In genomic region chr14:53681320-53681719, GRCm38 (mm10) we compare ENCODE assay signal across 6 mouse cellular contexts.
DNase-seq lines count a peak whose midpoint lies in the region; ATAC-seq and TF ChIP-seq lines count a peak whose summit lies in the region.
"Not testable (repeated sequence)": the region's sequence is repeated elsewhere in the genome, so short reads cannot be mapped to it uniquely, and the experiment has no call there.

No protein-coding gene starts in this region.

- not testable (repeated sequence) for H3K9me3 ChIP-seq in MEL (replicated peaks; ENCODE audit: insufficient read depth, low read length)

- H3K79me2 ChIP-seq in MEL (ENCODE audit: control insufficient read depth, insufficient read depth, low read length, poor library complexity) = not testable (repeated sequence)

- not testable (repeated sequence) for H3K27ac ChIP-seq in MEL (ENCODE audit: control insufficient read depth, low read depth, low read length)

- H3K27me3 ChIP-seq in MEL (ENCODE audit: control insufficient read depth in 1 of 2, insufficient read depth in 2 of 2, low read length in 2 of 2) = not testable (repeated sequence)

- not testable (repeated sequence) for H3K9ac ChIP-seq in MEL (ENCODE audit: control insufficient read depth, low read depth, low read length, poor library complexity, severe bottlenecking)

- peak; percentile 91 for ATAC-seq in common myeloid progenitor, adult 5-6 weeks (replicated peaks; ENCODE audit: low read depth, poor library complexity, severe bottlenecking)
- peak; percentile 85 to 89 for ATAC-seq in hematopoietic stem cell, adult 5-6 weeks (replicated peaks in 1 of 2; ENCODE audit: insufficient read depth in 1 of 2, low FRiP score in 2 of 2, low TSS enrichment in 1 of 2, low read depth in 1 of 2, poor library complexity in 2 of 2, severe bottlenecking in 2 of 2)
- peak; percentile 69 for ATAC-seq in megakaryocyte progenitor cell, adult 5-6 weeks (replicated peaks; ENCODE audit: poor library complexity)
- peak; percentile 69 for ATAC-seq in megakaryocyte-erythroid progenitor cell, adult 5-6 weeks (replicated peaks; ENCODE audit: low FRiP score, low TSS enrichment, poor library complexity, severe bottlenecking)

- not testable (repeated sequence) for TF ChIP-seq EP300 in MEL (IDR thresholded peaks at IDR 0.05; ENCODE audit: low read depth in 1 of 2, low read length in 2 of 2)

- TF ChIP-seq CTCF in MEL (IDR thresholded peaks at IDR 0.05 in 2 of 3, conservative IDR thresholded peaks at IDR 0.05 in 1 of 3; ENCODE audit: control insufficient read depth in 1 of 3, insufficient read depth in 1 of 3, low read depth in 2 of 3, low read length in 3 of 3, poor library complexity in 1 of 3, severe bottlenecking in 1 of 3) = not testable (repeated sequence)

- H3K4me1 ChIP-seq in MEL (ENCODE audit: control insufficient read depth in 1 of 2, insufficient read depth in 2 of 2, low read length in 2 of 2) = not testable (repeated sequence)

- not testable (repeated sequence) for H3K36me3 ChIP-seq in MEL (ENCODE audit: control insufficient read depth in 1 of 2, insufficient read depth in 2 of 2, low read length in 2 of 2)

- H3K4me3 ChIP-seq in MEL (ENCODE audit: control insufficient read depth in 1 of 2, insufficient read depth in 1 of 2, low read depth in 2 of 2, low read length in 2 of 2) = not testable (repeated sequence)

- DNase-seq in MEL (ENCODE audit: low read depth, low spot score) (peak; percentile 36), MEL-GATA-1-ER (ENCODE audit: extremely low read depth, low read depth) (peak; percentile 39)

- not testable (repeated sequence) for TF ChIP-seq RAD21 in MEL (IDR thresholded peaks at IDR 0.05; ENCODE audit: low read depth, low read length)

- TF ChIP-seq POLR2A in MEL (IDR thresholded peaks at IDR 0.05; ENCODE audit: control insufficient read depth in 1 of 2, insufficient read depth in 1 of 2, low read depth in 1 of 2, low read length in 2 of 2, poor library complexity in 1 of 2) = not testable (repeated sequence)
